Mouse (Mus musculus) embryonic fibroblast, embryonic 13.5 days (primary cell): ENCODE measurements around the gene Gpank1.
A peak's percentile ranks its signal among the peaks of the same experiment; 100 is the strongest.

Experiments
- CTCF ChIP-seq: IDR thresholded peaks from 2 replicates; pipeline ENCODE4 v1.5.1; 2011; ENCODE audit warnings: mild to moderate bottlenecking, control low read depth, low read length, moderate library complexity, borderline replicate concordance; ENCODE audit not compliant: insufficient read depth
- POLR2A ChIP-seq: IDR thresholded peaks from 2 replicates; pipeline ENCODE4 v1.6.1; 2011; ENCODE audit warnings: low read depth, mild to moderate bottlenecking, control low read depth, low read length, moderate library complexity

- TF ChIP-seq CTCF (no peak), POLR2A (peak; percentile 94)
Measured at GRCm38 (mm10) chr17:35088825-35089644, 32.2 kb upstream of the Gpank1 start, which contains the start of gene Abhd16a.
